Mouse (Mus musculus): Measurements from ENCODE around the gene Paxx. TPM values are rescaled to one million over a fixed set of nuclear protein-coding genes. Genes with fewer than 3 reads are reported as not detected.

The Paxx gene
- polyA plus RNA-seq, 1 experiment, result 137 TPM

DNA sequence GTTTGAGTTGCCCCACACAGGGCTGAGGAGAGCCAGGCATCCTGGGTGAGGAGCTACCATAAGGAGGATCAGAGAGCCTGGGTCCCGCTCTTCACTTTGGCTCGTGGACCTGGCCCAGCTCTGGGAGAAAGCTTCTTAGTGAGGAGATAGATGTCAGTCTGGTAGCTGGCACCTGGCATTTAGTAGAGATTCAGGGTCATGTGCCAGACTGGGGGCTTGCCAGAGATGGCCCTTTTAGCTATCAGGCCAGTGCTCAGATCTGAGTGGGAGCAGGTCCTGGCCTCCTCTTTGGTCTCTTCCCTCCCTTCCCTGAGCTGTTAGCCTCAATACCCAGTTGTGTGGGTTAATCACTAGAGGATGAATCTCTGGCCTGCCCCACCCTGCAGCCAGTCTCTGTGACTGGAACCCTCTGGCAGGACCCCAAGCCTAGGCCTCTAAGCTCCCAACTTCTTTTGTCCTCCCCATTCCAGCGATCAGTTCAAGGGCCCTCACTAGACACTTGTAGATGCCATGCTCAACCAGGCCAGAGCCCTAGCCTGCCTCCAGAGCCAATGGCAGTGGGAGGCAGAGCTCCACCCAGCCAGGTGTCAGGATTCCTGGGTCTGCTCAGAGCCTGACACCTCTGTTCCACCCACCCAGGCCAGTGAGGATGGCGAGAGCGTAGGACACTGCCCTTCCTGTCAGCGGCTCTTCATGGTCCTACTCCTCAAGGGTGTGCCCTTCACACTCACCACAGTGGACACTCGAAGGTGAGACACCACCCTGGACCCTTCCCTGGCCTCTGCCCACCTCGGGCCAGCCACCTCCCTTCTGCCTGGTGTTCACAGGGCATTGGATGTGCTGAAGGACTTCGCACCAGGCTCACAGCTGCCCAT lies 3.6 kb downstream of the Paxx start:
- peaks cover 5% of the 10 kb centered on the region for H3K4me1 ChIP-seq (ENCODE audit: control insufficient read depth, insufficient read depth, low read length)
- H3K4me3 ChIP-seq (ENCODE audit: insufficient read depth, low read length), result no peak overlapping the region
- H3K27ac ChIP-seq (ENCODE audit: insufficient read depth, low read length), result no peak overlapping the region
- TF ChIP-seq POLR2A (IDR thresholded peaks at IDR 0.05; ENCODE audit: extremely low read depth, insufficient read depth, low read length) (no peak; the same call in 1 of the 2 replicates), CTCF (IDR thresholded peaks at IDR 0.05; ENCODE audit: extremely low read depth, insufficient read depth, low read length) (no peak)

DNA sequence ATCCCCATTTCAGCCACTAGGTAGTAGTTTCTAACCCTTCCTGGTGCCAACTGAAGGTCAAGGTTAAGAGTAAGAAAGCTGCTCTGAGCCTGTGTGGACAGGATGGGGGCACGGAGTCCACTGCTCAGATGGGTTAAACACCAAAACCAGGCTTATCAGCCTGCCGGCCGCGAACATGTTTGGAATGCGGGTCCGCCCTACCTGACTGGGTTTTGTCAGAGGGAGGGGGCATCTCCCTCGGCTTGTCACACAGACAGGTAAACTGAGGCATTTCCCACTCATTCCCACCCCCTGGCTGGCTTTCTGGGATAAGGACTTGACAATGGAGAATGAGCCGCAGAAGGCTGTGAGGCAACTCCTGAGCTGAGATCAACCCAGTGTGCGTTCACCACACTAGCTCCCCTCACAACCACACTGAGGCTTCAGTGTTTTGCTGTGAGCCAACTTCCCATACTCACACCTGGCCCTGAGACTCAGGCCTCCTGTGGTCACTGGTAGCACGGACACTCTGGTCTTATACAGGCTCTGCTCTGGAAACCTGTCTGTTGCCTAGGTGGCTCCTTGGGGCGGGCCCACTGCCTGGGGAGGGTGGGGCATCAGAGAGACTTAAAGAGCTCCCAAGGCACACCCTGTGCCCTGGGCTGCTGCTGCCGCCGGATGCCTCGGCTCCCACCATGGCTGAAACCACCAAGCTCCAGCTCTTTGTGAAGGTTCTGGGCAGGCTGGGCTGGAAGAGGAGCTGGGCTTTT lies 4.5 kb downstream of the Paxx start, which contains the start of gene Clic3:
Gene Clic3 (plus strand): TSS at position 634 of the 749 bp plus-strand sequence.
- H3K27ac ChIP-seq (ENCODE audit: insufficient read depth, low read length), result no peak within 1 kb of the TSS
- TF ChIP-seq CTCF (IDR thresholded peaks at IDR 0.05; ENCODE audit: extremely low read depth, insufficient read depth, low read length) (no peak), POLR2A (IDR thresholded peaks at IDR 0.05; ENCODE audit: extremely low read depth, insufficient read depth, low read length) (no peak)
- H3K4me3 ChIP-seq (ENCODE audit: insufficient read depth, low read length), result no peak within 1 kb of the TSS
- H3K4me1 ChIP-seq (ENCODE audit: control insufficient read depth, insufficient read depth, low read length), result peaks cover 2% of the 10 kb centered on the region

DNA sequence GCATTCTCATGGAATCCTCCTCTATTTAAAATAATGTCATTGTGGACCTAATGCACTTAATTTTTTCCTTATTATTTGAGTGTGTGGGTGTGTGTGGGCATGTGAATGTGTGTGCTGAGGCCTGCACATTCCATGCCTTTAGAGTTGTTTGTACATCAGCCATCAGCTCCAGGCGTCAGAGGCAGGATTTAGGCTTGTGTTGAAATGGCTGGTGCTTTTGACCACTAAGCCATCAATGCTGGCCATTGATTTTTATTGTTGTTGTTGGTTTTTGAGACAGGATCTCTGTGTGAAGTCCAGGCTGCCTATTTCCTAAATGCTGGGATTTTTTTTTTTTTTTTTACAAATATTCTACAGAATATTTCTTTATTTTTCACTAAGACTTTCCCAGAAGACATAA lies 7.9 kb downstream of the Paxx start:
- Histone ChIP-seq H3K4me3 (ENCODE audit: insufficient read depth, low read length) (no peak overlapping the region), H3K4me1 (ENCODE audit: control insufficient read depth, insufficient read depth, low read length) (no peaks in the 10 kb centered on the region), H3K27ac (ENCODE audit: insufficient read depth, low read length) (no peak overlapping the region)
- no peak for TF ChIP-seq POLR2A (IDR thresholded peaks at IDR 0.05; ENCODE audit: extremely low read depth, insufficient read depth, low read length)
- no peak for TF ChIP-seq CTCF (IDR thresholded peaks at IDR 0.05; ENCODE audit: extremely low read depth, insufficient read depth, low read length)

DNA sequence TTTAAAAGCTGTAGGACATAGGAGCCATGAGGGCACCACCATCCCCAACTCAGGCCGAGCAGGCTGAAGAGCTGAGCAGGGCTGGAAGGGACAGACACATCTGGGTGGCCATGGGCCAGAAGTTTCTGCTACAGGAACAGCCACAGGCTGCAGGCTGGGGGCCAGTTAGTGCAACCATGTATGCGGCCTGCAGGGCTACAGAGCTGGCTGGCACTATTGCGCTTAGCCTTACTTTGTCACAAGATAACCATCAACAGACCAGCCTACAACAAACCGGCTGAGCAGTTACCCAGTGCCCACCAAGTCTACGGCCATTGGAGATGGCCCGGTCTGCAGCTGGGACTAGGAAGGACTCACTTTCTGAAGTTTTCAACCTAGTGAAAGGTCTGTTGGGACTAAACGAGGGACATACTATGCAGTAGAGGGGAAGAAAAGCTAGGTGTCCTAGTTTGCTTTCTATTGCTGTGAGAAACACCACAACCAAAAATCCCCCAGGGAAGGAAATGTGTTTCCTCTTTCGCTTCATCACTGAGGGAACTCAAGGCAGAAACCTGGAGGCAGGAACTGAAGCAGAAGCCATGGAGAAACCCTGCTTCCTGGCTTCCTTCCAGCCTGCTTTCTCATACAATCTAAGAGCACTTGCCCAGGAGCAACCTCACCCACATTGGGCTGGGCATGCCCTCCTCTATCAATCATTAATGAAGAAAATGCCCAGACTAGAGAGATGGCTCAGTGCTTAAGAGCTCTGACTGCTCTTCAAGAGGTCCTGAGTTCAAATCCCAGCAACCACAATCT lies 9.8 kb downstream of the Paxx start:
- no peak overlapping the region for H3K27ac ChIP-seq (ENCODE audit: insufficient read depth, low read length)
- TF ChIP-seq POLR2A (IDR thresholded peaks at IDR 0.05; ENCODE audit: extremely low read depth, insufficient read depth, low read length), result no peak
- no peak for TF ChIP-seq CTCF (IDR thresholded peaks at IDR 0.05; ENCODE audit: extremely low read depth, insufficient read depth, low read length)

DNA sequence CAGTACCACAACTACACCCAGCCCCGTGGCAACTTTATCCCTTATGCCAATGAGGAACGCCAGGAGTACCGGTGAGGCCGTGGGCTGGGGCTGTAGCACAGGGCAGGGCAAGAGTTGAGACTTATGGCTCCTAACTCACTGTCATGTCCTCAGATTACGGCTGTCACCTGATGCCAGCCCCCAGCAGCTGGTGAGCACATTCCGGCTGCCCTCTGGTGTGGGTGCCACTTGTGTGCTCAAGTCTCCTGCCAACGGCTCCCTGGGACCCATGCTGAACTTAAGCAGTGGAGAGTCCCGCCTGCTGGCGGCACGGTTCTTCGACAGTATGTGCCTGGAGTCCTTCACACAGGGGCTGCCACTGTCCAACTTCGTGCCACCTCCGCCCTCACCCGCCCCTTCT lies 18.2 kb downstream of the Paxx start:
- no peak overlapping the region for H3K4me3 ChIP-seq (ENCODE audit: insufficient read depth, low read length)
- no peak overlapping the region for H3K27ac ChIP-seq (ENCODE audit: insufficient read depth, low read length)
- no peak for TF ChIP-seq POLR2A (IDR thresholded peaks at IDR 0.05; ENCODE audit: extremely low read depth, insufficient read depth, low read length)
- no peaks in the 10 kb centered on the region for H3K4me1 ChIP-seq (ENCODE audit: control insufficient read depth, insufficient read depth, low read length)

More for the DNA sequence above, 9.8 kb downstream of the Paxx start:
- no peaks in the 10 kb centered on the region for H3K4me1 ChIP-seq (ENCODE audit: control insufficient read depth, insufficient read depth, low read length)
- no peak overlapping the region for H3K4me3 ChIP-seq (ENCODE audit: insufficient read depth, low read length)

DNA sequence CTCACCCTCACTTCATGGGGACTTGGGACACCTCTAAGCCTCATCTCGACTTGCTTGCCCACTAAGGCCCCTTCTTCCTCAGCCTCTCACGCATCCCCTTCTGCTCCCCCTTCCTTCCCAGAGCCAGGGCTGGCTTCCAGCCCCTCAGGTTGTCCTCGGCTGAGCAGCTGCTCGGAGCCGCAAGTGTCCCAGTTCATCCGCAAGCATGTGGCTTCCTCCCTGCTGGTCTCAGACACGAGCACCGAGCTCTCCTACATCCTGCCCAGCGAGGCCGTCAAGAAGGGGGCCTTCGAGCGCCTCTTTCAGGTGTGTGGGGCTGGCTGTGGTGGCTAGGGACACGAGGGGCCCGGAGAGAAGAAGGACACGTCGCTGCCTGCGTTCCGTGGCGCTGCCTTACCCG lies 19.8 kb downstream of the Paxx start:
- Histone ChIP-seq H3K27ac (ENCODE audit: insufficient read depth, low read length) (no peak overlapping the region), H3K4me1 (ENCODE audit: control insufficient read depth, insufficient read depth, low read length) (no peaks in the 10 kb centered on the region), H3K4me3 (ENCODE audit: insufficient read depth, low read length) (no peak overlapping the region)
- TF ChIP-seq POLR2A (IDR thresholded peaks at IDR 0.05; ENCODE audit: extremely low read depth, insufficient read depth, low read length) (no peak), CTCF (IDR thresholded peaks at IDR 0.05; ENCODE audit: extremely low read depth, insufficient read depth, low read length) (no peak)

DNA sequence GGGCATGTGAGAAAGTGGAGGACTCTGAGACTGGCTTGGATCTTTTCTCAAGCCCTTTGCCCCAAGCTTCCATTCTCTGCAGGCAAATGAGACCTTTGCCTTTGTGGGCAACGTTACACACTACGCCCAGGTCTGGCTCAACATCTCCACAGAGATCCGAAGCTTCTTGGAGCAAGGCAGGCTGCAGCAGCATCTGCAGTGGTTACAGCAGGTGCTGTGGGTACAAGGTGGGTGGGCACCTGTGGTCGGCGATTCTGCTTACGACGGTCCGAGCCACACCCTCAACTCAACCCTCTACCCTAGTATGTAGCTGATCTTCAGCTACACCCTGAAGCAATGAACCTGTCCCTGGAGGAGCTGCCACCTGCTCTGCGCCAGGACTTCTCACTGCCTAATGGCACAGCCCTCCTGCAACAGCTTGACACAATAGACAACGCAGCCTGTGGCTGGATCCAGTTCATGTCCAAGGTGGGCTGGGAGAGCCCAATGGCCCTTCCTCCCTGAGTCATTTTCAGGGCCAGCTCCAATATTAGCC lies 24.5 kb downstream of the Paxx start:
- H3K27ac ChIP-seq (ENCODE audit: insufficient read depth, low read length), result no peak overlapping the region
- TF ChIP-seq CTCF (IDR thresholded peaks at IDR 0.05; ENCODE audit: extremely low read depth, insufficient read depth, low read length) (no peak), POLR2A (IDR thresholded peaks at IDR 0.05; ENCODE audit: extremely low read depth, insufficient read depth, low read length) (no peak)
- 0 out of 2 replicates have a peak, but pooled peaks cover 2% of the 10 kb centered on the region for H3K4me1 ChIP-seq (ENCODE audit: control insufficient read depth, insufficient read depth, low read length)
- no peak overlapping the region for H3K4me3 ChIP-seq (ENCODE audit: insufficient read depth, low read length)

DNA sequence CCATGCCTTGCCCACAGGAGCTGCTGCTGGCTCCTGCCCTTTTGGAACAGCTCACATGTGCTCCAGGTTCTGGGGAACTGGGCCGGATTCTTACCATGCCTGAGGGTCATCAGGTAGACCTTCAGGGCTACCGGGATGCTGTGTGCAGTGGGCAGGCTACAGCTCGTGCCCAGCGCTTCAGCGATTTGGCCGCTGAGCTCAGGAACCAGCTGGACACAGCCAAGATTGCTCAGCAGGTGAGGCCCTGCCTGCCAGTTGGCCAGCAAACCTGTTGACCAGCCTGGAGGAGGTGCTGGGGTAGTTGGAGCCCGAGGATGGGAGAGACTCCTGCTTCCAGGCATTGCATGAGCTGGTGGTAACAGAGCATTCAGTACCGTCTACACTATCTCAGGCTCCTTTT lies 26.6 kb downstream of the Paxx start:
- peaks cover 5% of the 10 kb centered on the region for H3K4me1 ChIP-seq (ENCODE audit: control insufficient read depth, insufficient read depth, low read length)
- no peak overlapping the region for H3K27ac ChIP-seq (ENCODE audit: insufficient read depth, low read length)
- no peak overlapping the region for H3K4me3 ChIP-seq (ENCODE audit: insufficient read depth, low read length)
- no peak for TF ChIP-seq CTCF (IDR thresholded peaks at IDR 0.05; ENCODE audit: extremely low read depth, insufficient read depth, low read length)

DNA sequence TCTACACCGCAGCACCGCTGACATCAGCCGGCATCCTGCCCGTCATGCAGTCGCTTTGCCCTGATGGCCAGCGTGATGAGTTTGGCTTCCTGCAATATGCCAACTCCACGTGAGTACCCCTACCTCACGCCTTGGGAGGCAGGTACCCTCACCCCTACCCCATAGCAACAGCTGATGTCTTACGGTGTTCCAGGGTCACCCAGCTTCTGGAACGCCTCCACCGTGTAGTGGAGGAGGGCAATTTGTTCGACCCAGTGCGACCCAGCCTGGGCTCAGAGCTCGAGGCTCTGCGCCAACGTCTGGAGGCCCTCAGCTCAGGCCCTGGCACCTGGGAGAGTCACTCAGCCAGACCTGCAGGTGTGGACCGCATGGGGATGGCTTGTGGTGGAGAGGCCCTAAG lies 27.8 kb downstream of the Paxx start:
- Histone ChIP-seq H3K4me1 (ENCODE audit: control insufficient read depth, insufficient read depth, low read length) (peaks cover 5% of the 10 kb centered on the region), H3K4me3 (ENCODE audit: insufficient read depth, low read length) (no peak overlapping the region), H3K27ac (ENCODE audit: insufficient read depth, low read length) (no peak overlapping the region)
- TF ChIP-seq POLR2A (IDR thresholded peaks at IDR 0.05; ENCODE audit: extremely low read depth, insufficient read depth, low read length), result no peak
- TF ChIP-seq CTCF (IDR thresholded peaks at IDR 0.05; ENCODE audit: extremely low read depth, insufficient read depth, low read length), result no peak
